Mouse (Mus musculus): ENCODE data around the gene Abhd4. TPM values are rescaled to one million over a fixed set of nuclear protein-coding genes. Genes with fewer than 3 reads are reported as not detected.
A peak's percentile ranks its signal among the peaks of the same experiment; 100 is the strongest.
"Not testable (repeated sequence)": the region's sequence is repeated elsewhere in the genome, so short reads cannot be mapped to it uniquely, and the experiment has no call there.

Abhd4 gene
- polyA plus RNA-seq, 1 experiment from 2014 or later: 22.6 TPM

DNA sequence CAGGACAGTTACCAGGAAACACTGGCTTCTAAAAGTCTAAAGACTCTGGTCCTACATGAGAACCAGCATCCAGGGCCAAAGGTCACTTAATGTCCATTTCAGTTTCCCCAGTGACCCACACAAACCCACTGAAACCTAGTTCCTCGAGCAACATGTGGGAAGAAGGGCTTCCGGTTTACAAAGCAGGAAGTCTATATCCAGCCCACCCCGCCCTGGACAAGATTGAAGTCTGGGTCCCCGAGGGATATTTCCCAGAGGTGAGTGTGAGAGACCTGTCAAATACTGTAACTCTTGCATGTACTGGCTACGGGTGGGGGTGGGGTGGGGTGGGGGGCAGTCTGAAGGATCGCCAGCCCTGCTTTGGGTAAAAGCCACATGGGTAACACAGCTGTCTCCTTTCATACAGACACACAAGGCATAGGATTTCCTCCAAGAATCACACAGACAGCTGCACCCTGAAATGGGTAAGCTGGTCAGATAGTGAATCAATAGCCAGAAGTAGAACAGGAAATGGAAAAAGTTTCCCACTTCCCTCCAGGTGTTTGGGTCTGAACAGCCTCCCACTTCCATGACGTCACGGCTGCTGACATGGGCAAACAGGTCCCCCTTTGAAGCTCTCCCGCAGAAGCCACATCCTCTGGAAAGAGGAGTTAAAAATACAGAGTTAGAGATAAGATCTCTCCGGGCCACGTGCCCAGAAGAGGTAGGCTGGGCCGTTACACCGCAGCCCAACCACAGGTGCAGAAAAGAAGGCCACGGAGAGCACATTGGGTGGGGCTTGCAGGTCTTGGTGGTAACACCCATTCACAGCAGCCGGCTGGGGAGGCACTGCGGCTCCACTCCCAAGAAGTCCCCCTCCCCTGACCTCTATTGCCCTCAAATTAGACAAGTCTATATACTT, 26.8 kb upstream of the Abhd4 start:
- Histone ChIP-seq H3K4me1 (ENCODE audit: control insufficient read depth, low read depth, low read length) (peaks cover 22% of the 10 kb centered on the region), H3K36me3 (ENCODE audit: control insufficient read depth, insufficient read depth) (no peaks in the 10 kb centered on the region), H3K4me3 (ENCODE audit: low read depth, low read length) (peak overlapping the region; percentile 52), H3K9ac (ENCODE audit: low read depth, low read length) (peak overlapping the region; percentile 53), H3K9me3 (replicated peaks; ENCODE audit: control insufficient read depth, low read length) (no peaks in the 10 kb centered on the region), H3K27me3 (ENCODE audit: control insufficient read depth, insufficient read depth, low read depth, low read length) (no peaks in the 10 kb centered on the region), H3K4me2 (ENCODE audit: low read depth, low read length) (peak overlapping the region; percentile 81), H3K27ac (ENCODE audit: low read length) (peak overlapping the region; percentile 60)
- peak; percentile 83 for ATAC-seq (ENCODE audit: low read depth)
- 4% methylated on average over 16 of the region's 16 CpGs for WGBS (ENCODE audit: insufficient replicate concordance)

DNA sequence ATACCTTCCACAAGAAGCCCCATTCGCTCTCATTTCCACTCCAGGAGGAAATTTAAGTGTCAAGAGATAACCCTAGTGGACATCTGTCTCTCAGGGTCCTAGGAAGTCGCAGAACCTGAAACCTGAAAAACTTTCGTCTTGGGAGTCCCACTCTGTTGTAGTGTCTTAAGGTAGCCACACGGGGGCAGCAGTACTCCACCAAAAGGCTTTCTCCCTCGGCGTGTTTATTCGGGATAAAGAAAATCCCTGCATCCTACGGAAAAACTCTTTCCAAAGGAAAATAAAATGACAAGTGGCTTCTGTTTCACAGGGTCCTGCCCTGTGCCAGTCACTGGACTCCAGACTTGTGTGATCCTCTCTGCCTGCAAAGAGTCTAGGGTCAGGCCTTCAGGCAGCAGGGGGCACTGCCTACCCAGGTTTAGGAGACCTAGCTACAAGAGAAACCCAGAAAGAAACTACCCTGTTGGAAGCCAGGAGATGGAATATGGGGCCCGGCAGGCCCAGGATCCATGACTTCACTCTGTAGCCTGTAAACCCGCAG, 26.0 kb upstream of the Abhd4 start:
- Histone ChIP-seq H3K27me3 (ENCODE audit: control insufficient read depth, insufficient read depth, low read depth, low read length) (no peaks in the 10 kb centered on the region), H3K4me3 (ENCODE audit: low read depth, low read length) (peak overlapping the region; percentile 52), H3K4me1 (ENCODE audit: control insufficient read depth, low read depth, low read length) (peaks cover 27% of the 10 kb centered on the region), H3K27ac (ENCODE audit: low read length) (peak overlapping the region; percentile 60), H3K4me2 (ENCODE audit: low read depth, low read length) (peak overlapping the region; percentile 81), H3K36me3 (ENCODE audit: control insufficient read depth, insufficient read depth) (no peaks in the 10 kb centered on the region), H3K9me3 (replicated peaks; ENCODE audit: control insufficient read depth, low read length) (no peaks in the 10 kb centered on the region), H3K9ac (ENCODE audit: low read depth, low read length) (peak overlapping the region; percentile 53)
- under 1% methylated on average over 10 of the region's 10 CpGs for WGBS (ENCODE audit: insufficient replicate concordance)
- ATAC-seq (ENCODE audit: low read depth): peak; percentile 40

DNA sequence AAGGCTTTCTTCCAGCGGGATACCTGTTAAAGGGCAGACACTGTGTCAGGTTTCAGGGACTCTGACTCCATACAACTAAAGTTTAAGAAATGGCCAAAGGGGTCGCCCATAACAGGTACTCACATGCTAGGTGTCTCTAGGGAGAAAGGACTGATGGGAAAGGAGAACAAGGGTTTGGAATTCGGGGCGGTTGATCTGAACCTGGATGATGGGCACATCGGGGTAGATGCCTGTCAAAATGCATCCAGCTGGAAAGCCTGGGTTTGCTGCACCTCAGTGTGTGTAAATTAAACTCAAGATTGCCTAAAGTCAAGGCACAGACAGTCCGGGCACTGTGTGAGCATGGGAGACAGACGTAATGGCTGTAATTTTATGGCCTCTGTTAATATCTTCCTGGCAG, 25.5 kb upstream of the Abhd4 start:
- no peaks in the 10 kb centered on the region for H3K36me3 ChIP-seq (ENCODE audit: control insufficient read depth, insufficient read depth)
- H3K27me3 ChIP-seq (ENCODE audit: control insufficient read depth, insufficient read depth, low read depth, low read length): no peaks in the 10 kb centered on the region
- ATAC-seq (ENCODE audit: low read depth): no peak
- H3K9me3 ChIP-seq (replicated peaks; ENCODE audit: control insufficient read depth, low read length): no peaks in the 10 kb centered on the region
- H3K9ac ChIP-seq (ENCODE audit: low read depth, low read length): no peak overlapping the region; the same call in 1 of the 2 replicates
- 31% methylated on average over 7 of the region's 7 CpGs for WGBS (ENCODE audit: insufficient replicate concordance)
- peaks cover 32% of the 10 kb centered on the region for H3K4me1 ChIP-seq (ENCODE audit: control insufficient read depth, low read depth, low read length)
- peak overlapping the region; percentile 52 for H3K4me3 ChIP-seq (ENCODE audit: low read depth, low read length)
- H3K4me2 ChIP-seq (ENCODE audit: low read depth, low read length): peak overlapping the region; percentile 81
- no peak overlapping the region for H3K27ac ChIP-seq (ENCODE audit: low read length)

DNA sequence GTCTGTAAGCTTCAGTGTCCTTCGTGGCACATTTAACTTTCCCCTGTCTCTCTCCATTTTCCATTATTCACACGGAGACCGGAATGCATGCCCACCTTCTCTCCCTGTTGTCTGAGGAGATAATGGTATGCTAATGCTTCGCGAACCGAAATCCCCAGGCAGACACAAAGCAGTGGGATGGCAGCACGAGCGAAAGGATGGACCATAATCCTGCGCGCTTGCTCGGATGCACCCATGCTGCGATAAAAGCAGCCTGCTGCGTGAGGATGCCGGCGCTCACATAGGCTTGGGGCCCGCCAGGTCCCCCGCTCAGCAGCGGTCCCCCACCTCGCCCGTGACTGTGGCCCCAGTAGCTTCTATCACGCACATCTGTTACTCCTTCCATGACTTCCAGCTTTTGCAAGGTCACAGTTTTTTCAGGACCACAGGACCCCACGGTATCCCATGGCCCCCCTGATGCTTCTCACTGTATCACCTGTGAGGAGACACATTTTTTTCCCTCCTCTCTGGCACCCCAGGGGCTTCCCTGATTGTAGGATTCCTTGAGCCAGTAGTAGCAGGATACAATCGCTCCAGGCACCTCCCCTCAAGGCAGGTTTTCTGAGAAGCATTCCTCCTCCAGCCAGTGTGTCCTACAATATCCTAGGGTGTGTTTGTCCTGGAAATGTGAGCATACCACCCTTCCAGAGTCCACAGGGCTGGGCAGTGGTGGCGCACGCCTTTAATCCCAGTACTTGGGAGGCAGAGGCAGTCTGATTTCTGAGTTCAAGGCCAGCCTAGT, 24.9 kb upstream of the Abhd4 start:
- Histone ChIP-seq H3K4me2 (ENCODE audit: low read depth, low read length) (no peak overlapping the region), H3K36me3 (ENCODE audit: control insufficient read depth, insufficient read depth) (no peaks in the 10 kb centered on the region), H3K4me3 (ENCODE audit: low read depth, low read length) (no peak overlapping the region), H3K27ac (ENCODE audit: low read length) (no peak overlapping the region), H3K27me3 (ENCODE audit: control insufficient read depth, insufficient read depth, low read depth, low read length) (no peaks in the 10 kb centered on the region), H3K4me1 (ENCODE audit: control insufficient read depth, low read depth, low read length) (peaks cover 35% of the 10 kb centered on the region), H3K9me3 (replicated peaks; ENCODE audit: control insufficient read depth, low read length) (no peaks in the 10 kb centered on the region), H3K9ac (ENCODE audit: low read depth, low read length) (no peak overlapping the region)
- no peak for ATAC-seq (ENCODE audit: low read depth)
- 28% methylated on average over 25 of the region's 25 CpGs for WGBS (ENCODE audit: insufficient replicate concordance)

DNA sequence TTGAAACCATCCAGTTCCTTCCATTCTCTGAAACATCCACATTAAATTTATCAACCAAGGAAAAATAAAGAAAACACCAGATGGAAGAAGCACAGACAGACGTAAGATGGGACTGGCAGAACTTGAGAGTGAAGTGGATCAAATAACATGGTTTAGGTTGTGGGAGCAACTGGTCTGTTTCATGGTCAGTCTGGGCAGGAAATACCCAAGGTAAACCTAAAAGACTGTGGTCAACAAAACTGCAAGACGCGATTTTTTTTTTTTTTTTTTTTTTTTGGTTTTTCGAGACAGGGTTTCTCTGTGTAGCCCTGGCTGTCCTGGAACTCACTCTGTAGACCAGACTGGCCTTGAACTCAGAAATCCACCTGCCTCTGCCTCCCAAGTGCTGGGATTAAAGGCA, 24.1 kb upstream of the Abhd4 start:
- H3K9me3 ChIP-seq (replicated peaks; ENCODE audit: control insufficient read depth, low read length); H3K27me3 ChIP-seq (ENCODE audit: control insufficient read depth, insufficient read depth, low read depth, low read length); H3K36me3 ChIP-seq (ENCODE audit: control insufficient read depth, insufficient read depth); H3K4me2 ChIP-seq (ENCODE audit: low read depth, low read length); H3K27ac ChIP-seq (ENCODE audit: low read length); H3K9ac ChIP-seq (ENCODE audit: low read depth, low read length); H3K4me3 ChIP-seq (ENCODE audit: low read depth, low read length); ATAC-seq (ENCODE audit: low read depth): not testable (repeated sequence)
- H3K4me1 ChIP-seq (ENCODE audit: control insufficient read depth, low read depth, low read length): peaks cover 35% of the 10 kb centered on the region
- 58% methylated on average over 3 of the region's 4 CpGs for WGBS (ENCODE audit: insufficient replicate concordance)

DNA sequence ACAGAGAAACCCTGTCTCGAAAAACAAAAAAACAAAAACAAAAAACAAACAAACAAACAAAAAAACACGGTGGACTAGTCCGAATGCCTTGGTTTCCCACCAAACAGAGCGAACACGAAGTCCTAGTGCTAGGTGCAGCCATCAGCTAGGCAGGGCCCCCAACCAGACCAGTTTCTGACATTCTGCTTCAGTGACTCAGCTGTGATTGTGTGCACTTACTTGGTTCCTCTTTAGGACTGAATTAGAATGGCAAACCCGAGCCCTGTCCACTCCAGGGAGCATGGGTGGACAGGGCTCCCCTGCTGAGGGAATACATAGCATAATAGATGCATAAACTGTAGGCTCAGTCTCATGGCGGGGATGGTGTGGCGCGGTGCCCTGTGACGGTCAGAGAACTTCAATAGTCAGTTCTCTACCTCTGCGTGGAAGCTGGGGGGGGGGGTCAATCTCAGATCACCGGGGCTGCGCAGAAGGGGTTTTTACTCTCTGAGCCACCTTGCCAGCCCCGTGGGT, 23.3 kb upstream of the Abhd4 start:
- H3K36me3 ChIP-seq (ENCODE audit: control insufficient read depth, insufficient read depth): peaks cover 5% of the 10 kb centered on the region
- no peak overlapping the region for H3K9ac ChIP-seq (ENCODE audit: low read depth, low read length)
- no peaks in the 10 kb centered on the region for H3K27me3 ChIP-seq (ENCODE audit: control insufficient read depth, insufficient read depth, low read depth, low read length)
- no peak overlapping the region for H3K4me2 ChIP-seq (ENCODE audit: low read depth, low read length)
- WGBS (ENCODE audit: insufficient replicate concordance): 57% methylated on average over 14 of the region's 14 CpGs
- H3K9me3 ChIP-seq (replicated peaks; ENCODE audit: control insufficient read depth, low read length): no peaks in the 10 kb centered on the region
- H3K4me3 ChIP-seq (ENCODE audit: low read depth, low read length): no peak overlapping the region
- no peak overlapping the region for H3K27ac ChIP-seq (ENCODE audit: low read length)
- H3K4me1 ChIP-seq (ENCODE audit: control insufficient read depth, low read depth, low read length): peaks cover 35% of the 10 kb centered on the region
- no peak for ATAC-seq (ENCODE audit: low read depth)

DNA sequence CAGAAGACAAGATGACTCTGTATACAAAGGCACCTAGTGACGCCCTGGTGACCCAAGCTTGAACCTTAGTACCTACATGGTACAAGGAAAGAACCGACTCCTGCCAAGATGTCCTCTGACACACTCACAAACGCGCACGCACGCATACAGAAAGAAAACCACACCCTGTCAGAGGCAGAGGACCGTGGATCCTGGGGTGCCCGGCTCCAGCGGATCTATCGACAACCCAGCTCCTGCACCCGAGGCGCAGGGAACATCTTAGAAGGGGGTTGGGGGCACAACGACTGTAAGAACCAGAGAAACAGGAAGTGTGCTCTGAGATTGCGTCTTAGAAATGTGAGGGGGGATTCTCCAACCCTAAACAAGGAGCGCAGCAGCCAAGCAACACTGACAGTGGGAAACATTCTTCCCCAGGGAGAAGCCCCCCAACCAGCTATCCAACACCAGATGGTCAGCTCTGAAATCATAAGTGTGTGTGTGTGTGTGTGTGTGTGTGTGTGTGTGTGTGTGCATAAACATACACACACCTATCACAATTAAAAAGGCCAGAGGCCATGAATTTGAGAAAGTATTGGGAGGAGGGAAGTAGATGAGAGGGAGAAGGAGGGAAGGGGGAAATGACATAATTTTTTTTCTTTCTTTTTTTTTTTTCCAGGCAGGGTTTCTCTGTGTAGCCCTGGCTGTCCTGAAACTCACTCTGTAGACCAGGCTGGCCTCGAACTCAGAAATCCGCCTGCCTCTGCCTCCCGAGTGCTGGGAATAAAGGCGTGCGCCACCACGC, 22.6 kb upstream of the Abhd4 start:
- Histone ChIP-seq H3K36me3 (ENCODE audit: control insufficient read depth, insufficient read depth) (peaks cover 5% of the 10 kb centered on the region), H3K27me3 (ENCODE audit: control insufficient read depth, insufficient read depth, low read depth, low read length) (no peaks in the 10 kb centered on the region), H3K9ac (ENCODE audit: low read depth, low read length) (no peak overlapping the region), H3K4me2 (ENCODE audit: low read depth, low read length) (no peak overlapping the region), H3K4me3 (ENCODE audit: low read depth, low read length) (no peak overlapping the region), H3K4me1 (ENCODE audit: control insufficient read depth, low read depth, low read length) (peaks cover 35% of the 10 kb centered on the region), H3K27ac (ENCODE audit: low read length) (no peak overlapping the region), H3K9me3 (replicated peaks; ENCODE audit: control insufficient read depth, low read length) (no peaks in the 10 kb centered on the region)
- no peak for ATAC-seq (ENCODE audit: low read depth)
- WGBS (ENCODE audit: insufficient replicate concordance): 49% methylated on average over 21 of the region's 21 CpGs

DNA sequence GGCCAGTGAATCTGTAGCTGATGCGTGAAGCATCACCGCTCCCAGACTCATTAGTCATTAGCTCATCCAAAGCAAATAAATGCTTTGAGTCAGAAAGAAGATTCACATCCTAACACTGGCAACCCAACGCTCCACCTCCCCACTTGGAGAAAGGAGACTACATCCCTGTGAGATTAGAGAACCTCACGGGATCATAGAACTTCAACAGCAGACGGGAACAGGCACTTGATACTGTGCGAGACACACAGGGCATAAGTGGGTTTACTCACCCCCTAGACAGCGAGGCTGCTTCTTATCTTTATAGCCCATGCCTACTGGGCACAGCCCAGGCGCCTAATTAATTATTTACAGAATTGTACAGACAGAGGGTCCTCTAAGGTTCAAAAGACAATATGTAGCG, 21.8 kb upstream of the Abhd4 start:
- Histone ChIP-seq H3K9ac (ENCODE audit: low read depth, low read length) (no peak overlapping the region), H3K27ac (ENCODE audit: low read length) (no peak overlapping the region), H3K4me3 (ENCODE audit: low read depth, low read length) (no peak overlapping the region), H3K4me1 (ENCODE audit: control insufficient read depth, low read depth, low read length) (peaks cover 29% of the 10 kb centered on the region), H3K9me3 (replicated peaks; ENCODE audit: control insufficient read depth, low read length) (no peaks in the 10 kb centered on the region), H3K4me2 (ENCODE audit: low read depth, low read length) (no peak overlapping the region), H3K36me3 (ENCODE audit: control insufficient read depth, insufficient read depth) (peaks cover 5% of the 10 kb centered on the region), H3K27me3 (ENCODE audit: control insufficient read depth, insufficient read depth, low read depth, low read length) (no peaks in the 10 kb centered on the region)
- ATAC-seq (ENCODE audit: low read depth): peak; percentile 17; the same call in 1 of the 2 replicates
- WGBS (ENCODE audit: insufficient replicate concordance): 30% methylated on average over 9 of the region's 9 CpGs
